Mouse (Mus musculus) adrenal gland, adult (tissue): ENCODE results near the gene Cyp4a30b.
A peak's percentile ranks its signal among the peaks of the same experiment; 100 is the strongest.
"Not testable (repeated sequence)": the region's sequence is repeated elsewhere in the genome, so short reads cannot be mapped to it uniquely, and the experiment has no call there.

Experiments
- DNase-seq, 2 experiments: peaks; one replicate each; pipeline ENCODE4 v3.0.0; 2022 to 2023; ENCODE audit warnings: low spot score in 1 of 2; ENCODE audit not compliant: inconsistent age in 2 of 2

Gene Cyp4a30b

GRCm38 (mm10) chr4:115452304-115452703 is at the start of gene Cyp4a30b:
TSS of gene Cyp4a30b (plus strand) at chr4:115452604.
- no peak for DNase-seq

GRCm38 (mm10) chr4:115411324-115411723 is 41.1 kb upstream of the Cyp4a30b start, which contains the start of gene Cyp4a12b:
TSS of gene Cyp4a12b (plus strand) at chr4:115411624.
- DNase-seq, result not testable (repeated sequence)

GRCm38 (mm10) chr4:115450577-115451137 is 1.7 kb upstream of the Cyp4a30b start:
- no peak for DNase-seq

GRCm38 (mm10) chr4:115473585-115473984 is 21.2 kb downstream of the Cyp4a30b start:
- DNase-seq, result not testable (repeated sequence)

GRCm38 (mm10) chr4:115476051-115476450 is 23.6 kb downstream of the Cyp4a30b start:
- peak; percentile 39 to 72 for DNase-seq

- DNase-seq, result no peak
Observed at GRCm38 (mm10) chr4:115481006-115481652, 28.7 kb downstream of the Cyp4a30b start.

- no peak for DNase-seq
Observed at GRCm38 (mm10) chr4:115496001-115496400, 43.6 kb downstream of the Cyp4a30b start, which contains the start of gene Cyp4a14. TSS of gene Cyp4a14 (minus strand) at chr4:115496142.

GRCm38 (mm10) chr4:115497466-115497865 is 45.1 kb downstream of the Cyp4a30b start:
- peak in 1 of 2 experiments; percentile 23 for DNase-seq

- DNase-seq, result peak; percentile 19 to 36
Observed at GRCm38 (mm10) chr4:115513964-115514363, 61.6 kb downstream of the Cyp4a30b start.

GRCm38 (mm10) chr4:115518000-115518399 is 65.6 kb downstream of the Cyp4a30b start, which contains the start of gene Cyp4a10:
TSS of gene Cyp4a10 (plus strand) at chr4:115518264.
- not testable (repeated sequence) for DNase-seq

GRCm38 (mm10) chr4:115519444-115519843 is 67.0 kb downstream of the Cyp4a30b start:
- peak in 1 of 2 experiments; percentile 26 for DNase-seq
